Mouse (Mus musculus): ENCODE data around the gene Tor1b. TPM values are rescaled to one million over a fixed set of nuclear protein-coding genes. Genes with fewer than 3 reads are reported as not detected.

The Tor1b gene
- total and polyA plus RNA-seq, 3 experiments, result 23.1 to 31.1 (median 25.3) TPM

DNA sequence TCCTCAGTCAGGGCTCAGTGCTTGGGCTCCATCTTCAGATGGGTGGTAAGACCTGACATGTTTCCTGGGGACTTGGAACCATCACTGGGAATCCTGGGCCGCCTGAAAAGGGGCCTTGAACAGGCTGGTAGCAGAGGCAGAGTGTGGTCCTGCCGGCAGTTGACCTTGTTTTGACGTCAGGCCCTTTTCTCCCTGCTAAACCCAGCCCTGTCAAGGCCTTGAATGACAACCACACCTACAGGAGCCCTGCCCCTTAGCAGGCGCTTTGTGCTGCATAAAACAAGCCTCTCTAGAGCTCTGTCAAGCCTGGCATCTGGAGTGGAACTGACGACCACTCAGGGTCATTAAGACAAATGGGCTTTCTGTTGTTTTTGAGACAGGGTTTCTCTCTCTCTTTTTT, 7.1 kb downstream of the Tor1b start:
- no peak for TF ChIP-seq ZC3H11A (IDR thresholded peaks at IDR 0.05; ENCODE audit: low read depth, low read length)
- TF ChIP-seq ELF1 (IDR thresholded peaks at IDR 0.05; ENCODE audit: low read depth, low read length), result no peak
- TF ChIP-seq ZMIZ1 (IDR thresholded peaks at IDR 0.05; ENCODE audit: low read depth, low read length), result no peak
- no peak for TF ChIP-seq GABPA (IDR thresholded peaks at IDR 0.05; ENCODE audit: insufficient replicate concordance, low read depth, low read length)
- 0 out of 2 replicates have a peak, but pooled peaks have one; percentile 5 for TF ChIP-seq ZNF384 (IDR thresholded peaks at IDR 0.05; ENCODE audit: low read depth, low read length)
- TF ChIP-seq TCF12 (IDR thresholded peaks at IDR 0.05; ENCODE audit: low read depth, low read length), result no peak
- TF ChIP-seq E2F4 (IDR thresholded peaks at IDR 0.05; ENCODE audit: insufficient replicate concordance, low read depth, low read length), result no peak
- H3K27ac ChIP-seq (ENCODE audit: insufficient read depth, low read depth), result no peak overlapping the region
- dilution Hi-C loops (cut with MboI; ENCODE audit: extremely low pct_ligation_motif_present, extremely low pct_unique_long_range_greater_than_20kb, low sequenced_read_pairs) (no loop called here), in situ Hi-C loops (cut with MboI; ENCODE audit: low pct_ligation_motif_present, low pct_unique_long_range_greater_than_20kb, low sequenced_read_pairs) (no loop called here)
- no peak overlapping the region for H3K4me2 ChIP-seq (ENCODE audit: insufficient read depth, low read depth, poor library complexity, severe bottlenecking)
- H3K4me1 ChIP-seq (ENCODE audit: control insufficient read depth in 1 of 2, insufficient read depth in 2 of 2), result peaks cover 6 to 14% of the 10 kb centered on the region in 2 experiments; a peak in 3 of 4 replicates
- H3K79me2 ChIP-seq (replicated peaks; ENCODE audit: control insufficient read depth, extremely low read depth, insufficient read depth, poor library complexity, severe bottlenecking), result peaks cover 17% of the 10 kb centered on the region
- DNase-seq (ENCODE audit: extremely low read depth), result no peak
- no peak overlapping the region for H3K9ac ChIP-seq (ENCODE audit: insufficient read depth, low read depth)
- H3K36me3 ChIP-seq (replicated peaks in 1 of 2; ENCODE audit: control insufficient read depth in 1 of 2, insufficient read depth in 1 of 2, low read length in 1 of 2), result peaks cover 88 to 99% of the 10 kb centered on the region in 2 experiments
- no peaks in the 10 kb centered on the region for H3K9me3 ChIP-seq (replicated peaks; ENCODE audit: low read length)
- no peak overlapping the region for H3K4me3 ChIP-seq (replicated peaks in 1 of 3; ENCODE audit: low read depth in 2 of 3, low read length in 2 of 3, poor library complexity in 1 of 3)
- H3K27me3 ChIP-seq (replicated peaks), result no peaks in the 10 kb centered on the region

DNA sequence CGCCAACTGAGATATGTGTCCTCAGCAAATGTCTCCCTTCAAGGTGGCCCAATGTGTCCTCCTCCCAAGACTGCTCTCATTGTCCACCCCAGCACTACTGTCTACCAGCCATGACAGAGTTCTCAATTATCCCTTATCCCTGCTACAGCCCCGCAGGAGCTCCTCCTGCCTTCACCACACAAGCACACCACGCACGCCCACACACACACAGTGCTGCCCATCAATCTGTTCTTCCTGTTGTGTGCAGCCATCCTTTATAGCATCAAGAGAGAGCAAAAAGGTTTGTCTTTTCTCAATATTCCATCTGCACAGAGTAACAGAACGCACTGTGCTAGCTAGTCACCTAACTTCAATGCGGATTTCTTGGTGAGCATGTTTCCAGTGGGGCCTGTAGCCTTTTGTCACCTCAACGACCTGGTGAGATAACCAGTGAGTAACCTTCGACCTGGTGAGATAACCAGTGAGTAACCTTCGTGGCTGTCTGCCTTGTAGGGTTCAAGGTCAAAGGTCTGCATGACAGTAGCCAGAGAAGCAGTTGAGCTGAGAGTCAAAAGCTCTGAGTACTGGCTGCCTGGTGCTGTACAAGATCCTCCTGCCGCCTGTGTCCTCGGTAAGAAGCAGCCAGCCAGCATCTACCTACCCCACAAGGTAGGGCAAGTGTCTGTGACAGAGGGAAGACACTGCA, 10.0 kb downstream of the Tor1b start:
- peaks cover 3 to 19% of the 10 kb centered on the region in 2 experiments for H3K4me1 ChIP-seq (ENCODE audit: control insufficient read depth in 1 of 2, insufficient read depth in 2 of 2)
- in situ Hi-C loops (cut with MboI; ENCODE audit: low pct_ligation_motif_present, low pct_unique_long_range_greater_than_20kb, low sequenced_read_pairs), result no loop called here
- TF ChIP-seq JUND (conservative IDR thresholded peaks at IDR 0.05; ENCODE audit: low read depth, low read length), result no peak
- no peak for TF ChIP-seq NRF1 (IDR thresholded peaks at IDR 0.05; ENCODE audit: low read depth, low read length)
- TF ChIP-seq ZC3H11A (IDR thresholded peaks at IDR 0.05; ENCODE audit: low read depth, low read length), result no peak
- TF ChIP-seq USF1 (IDR thresholded peaks at IDR 0.05; ENCODE audit: low read depth, low read length), result no peak
- no peak for TF ChIP-seq MXI1 (IDR thresholded peaks at IDR 0.05; ENCODE audit: low read depth, low read length)
- TF ChIP-seq ZMIZ1 (IDR thresholded peaks at IDR 0.05; ENCODE audit: low read depth, low read length), result no peak
- TF ChIP-seq IRF4 (IDR thresholded peaks at IDR 0.05; ENCODE audit: low read depth, low read length), result no peak
- H3K27ac ChIP-seq (ENCODE audit: insufficient read depth, low read depth), result no peak overlapping the region
- H3K27me3 ChIP-seq (replicated peaks), result no peaks in the 10 kb centered on the region
- no peak overlapping the region for H3K4me3 ChIP-seq (replicated peaks in 1 of 3; ENCODE audit: low read depth in 2 of 3, low read length in 2 of 3, poor library complexity in 1 of 3)
- peaks cover 19% of the 10 kb centered on the region for H3K79me2 ChIP-seq (replicated peaks; ENCODE audit: control insufficient read depth, extremely low read depth, insufficient read depth, poor library complexity, severe bottlenecking)
- H3K36me3 ChIP-seq (replicated peaks in 1 of 2; ENCODE audit: control insufficient read depth in 1 of 2, insufficient read depth in 1 of 2, low read length in 1 of 2), result peaks cover 69 to 87% of the 10 kb centered on the region in 2 experiments
- dilution Hi-C loops (cut with MboI; ENCODE audit: extremely low pct_ligation_motif_present, extremely low pct_unique_long_range_greater_than_20kb, low sequenced_read_pairs), result no loop called here
- H3K4me2 ChIP-seq (ENCODE audit: insufficient read depth, low read depth, poor library complexity, severe bottlenecking), result no peak overlapping the region
- H3K9me3 ChIP-seq (replicated peaks; ENCODE audit: low read length), result no peaks in the 10 kb centered on the region
- DNase-seq (ENCODE audit: extremely low read depth), result no peak
- H3K9ac ChIP-seq (ENCODE audit: insufficient read depth, low read depth), result no peak overlapping the region
